Mouse (Mus musculus) T-helper 2 cell (primary cell): ENCODE results near the gene S100z.

Source experiments
- in situ Hi-C: fragments of 300-600 bp; cut with MboI, MseI; formaldehyde crosslinking; loops from one replicate; pipeline ENCODE4 v1.15.1; 2025; ENCODE audit warnings: high pct_unique_total_duplicates

S100z gene

GRCm38 (mm10) chr13:95478671-95479413, at the start of gene S100z:
Gene S100z (minus strand): TSS chr13:95478721.
- in situ Hi-C loops: loop anchor here (5.0 to 25.0 kb wide), 2 partner anchors 92 to 442 kb away; no protein-coding TSS in a partner anchor

- in situ Hi-C loops: no loop called here
Observed at GRCm38 (mm10) chr13:95524674-95525491, 46.4 kb upstream of the S100z start, which contains the start of gene F2rl1. Gene F2rl1 (minus strand): TSS chr13:95525227.

GRCm38 (mm10) chr13:95524424-95524673, 45.8 kb upstream of the S100z start:
- in situ Hi-C loops: no loop called here

- in situ Hi-C loops: no loop called here
Observed at GRCm38 (mm10) chr13:95523659-95524423, 45.3 kb upstream of the S100z start.

GRCm38 (mm10) chr13:95522176-95522575, 43.7 kb upstream of the S100z start:
- in situ Hi-C loops: no loop called here

- in situ Hi-C loops: no loop called here
Observed at GRCm38 (mm10) chr13:95521029-95521428, 42.5 kb upstream of the S100z start.

- in situ Hi-C loops: no loop called here
Observed at GRCm38 (mm10) chr13:95514756-95515155, 36.2 kb upstream of the S100z start.

- in situ Hi-C loops: no loop called here
Observed at GRCm38 (mm10) chr13:95510054-95510453, 31.5 kb upstream of the S100z start.

- in situ Hi-C loops: no loop called here
Observed at GRCm38 (mm10) chr13:95503279-95503917, 24.9 kb upstream of the S100z start.

GRCm38 (mm10) chr13:95496601-95497000, 18.1 kb upstream of the S100z start:
- in situ Hi-C loops: loop anchor here (25.0 kb wide), 1 partner anchor 459 kb away; no protein-coding TSS in a partner anchor

GRCm38 (mm10) chr13:95494812-95495211, 16.3 kb upstream of the S100z start:
- in situ Hi-C loops: loop anchor here (25.0 kb wide), 1 partner anchor 458 kb away; no protein-coding TSS in a partner anchor

GRCm38 (mm10) chr13:95493296-95493695, 14.8 kb upstream of the S100z start:
- in situ Hi-C loops: loop anchor here (25.0 kb wide), 1 partner anchor 456 kb away; no protein-coding TSS in a partner anchor

- in situ Hi-C loops: loop anchor here (25.0 kb wide), 1 partner anchor 454 kb away; no protein-coding TSS in a partner anchor
Observed at GRCm38 (mm10) chr13:95491327-95491726, 12.8 kb upstream of the S100z start.

- in situ Hi-C loops: loop anchor here (25.0 kb wide), 1 partner anchor 447 kb away; no protein-coding TSS in a partner anchor
Observed at GRCm38 (mm10) chr13:95484664-95485063, 6.1 kb upstream of the S100z start.

GRCm38 (mm10) chr13:95481428-95481827, 2.9 kb upstream of the S100z start:
- in situ Hi-C loops: loop anchor here (25.0 kb wide), 1 partner anchor 444 kb away; no protein-coding TSS in a partner anchor

- in situ Hi-C loops: loop anchor here (5.0 to 25.0 kb wide), 2 partner anchors 90 to 440 kb away; no protein-coding TSS in a partner anchor
Observed at GRCm38 (mm10) chr13:95477173-95477572, 1.3 kb downstream of the S100z start.

- in situ Hi-C loops: loop anchor here (5.0 to 25.0 kb wide), 2 partner anchors 88 to 438 kb away; no protein-coding TSS in a partner anchor
Observed at GRCm38 (mm10) chr13:95475124-95475523, 3.4 kb downstream of the S100z start.

GRCm38 (mm10) chr13:95474294-95474693, 4.2 kb downstream of the S100z start:
- in situ Hi-C loops: no loop called here

- in situ Hi-C loops: no loop called here
Observed at GRCm38 (mm10) chr13:95470970-95471369, 7.6 kb downstream of the S100z start.

GRCm38 (mm10) chr13:95451529-95451928, 27.0 kb downstream of the S100z start:
- in situ Hi-C loops: no loop called here

GRCm38 (mm10) chr13:95450636-95451210, 27.8 kb downstream of the S100z start:
- in situ Hi-C loops: no loop called here
